Mouse (Mus musculus) megakaryocyte-erythroid progenitor cell, adult 5-6 weeks (primary cell): ENCODE data around the gene Grm6. TPM values are rescaled to one million over a fixed set of nuclear protein-coding genes. Genes with fewer than 3 reads are reported as not detected.

Experiments
- ATAC-seq: replicated peaks from 2 replicates; pipeline ENCODE4 v1.8.0; 2016; ENCODE audit warnings: mild to moderate bottlenecking, inconsistent platforms; ENCODE audit not compliant: severe bottlenecking, poor library complexity, low FRiP score, low TSS enrichment
- total RNA-seq, 2 experiments: library from RNA; stranded (forward) in 1 of 2; stranded (reverse) in 1 of 2; fragments of 200-1000, 215-1000 nt in 1 of 2; fragments of >200 nt in 1 of 2; fragmentation: Nextera tagmentation in 1 of 2; gene quantifications; 2 replicates each; pipeline ENCODE4 v1.2.3; 2014 to 2017

The Grm6 gene
- total RNA-seq, 2 experiments from 2014 or later, result not detected

GRCm38 (mm10) chr11:50908136-50908535 is 57.7 kb downstream of the Grm6 start:
- no peak for ATAC-seq

- ATAC-seq, result no peak
Measured at GRCm38 (mm10) chr11:50913301-50913700, 62.8 kb downstream of the Grm6 start.

- ATAC-seq, result no peak
Measured at GRCm38 (mm10) chr11:50914461-50914860, 64.0 kb downstream of the Grm6 start.

Other genes starting within 250 kb of the Grm6 start
- gene Adamts2, start 248.6 kb upstream of the Grm6 start, total RNA-seq (2014; fragmentation: Nextera tagmentation), result not detected in 2 replicates
- gene Adamts2, start 248.6 kb upstream of the Grm6 start, total RNA-seq (2017), result not detected in 2 replicates
- 2.2 and 15.8 TPM in 2 replicates for gene Zfp354c, start 23.0 kb upstream of the Grm6 start, total RNA-seq (2014; fragmentation: Nextera tagmentation)
- gene Zfp354c, start 23.0 kb upstream of the Grm6 start, total RNA-seq (2017), result 0.38 and 2.8 TPM in 2 replicates
- not detected in 2 replicates for gene Zfp879, start 9.1 kb upstream of the Grm6 start, total RNA-seq (2014; fragmentation: Nextera tagmentation)
- gene Zfp879, start 9.1 kb upstream of the Grm6 start, total RNA-seq (2017), result 0.08 and 0.14 TPM in 2 replicates
- gene Zfp454, start 37.0 kb downstream of the Grm6 start, total RNA-seq (2014; fragmentation: Nextera tagmentation), result not detected in 2 replicates
- gene Zfp454, start 37.0 kb downstream of the Grm6 start, total RNA-seq (2017), result not detected in 2 replicates
- gene Zfp2, start 65.5 kb downstream of the Grm6 start, total RNA-seq (2014; fragmentation: Nextera tagmentation), result 4.1 and 9.2 TPM in 2 replicates
- gene Zfp2, start 65.5 kb downstream of the Grm6 start, total RNA-seq (2017), result 4.9 and 6.0 TPM in 2 replicates
- gene Zfp354b, start 80.9 kb downstream of the Grm6 start, total RNA-seq (2014; fragmentation: Nextera tagmentation), result not detected in 2 replicates
- gene Zfp354b, start 80.9 kb downstream of the Grm6 start, total RNA-seq (2017), result not detected in 2 replicates
- gene 4933414I15Rik, start 93.1 kb downstream of the Grm6 start, total RNA-seq (2014; fragmentation: Nextera tagmentation), result not detected in 2 replicates
- gene 4933414I15Rik, start 93.1 kb downstream of the Grm6 start, total RNA-seq (2017), result not detected in 2 replicates
- gene Prop1, start 103.1 kb downstream of the Grm6 start, total RNA-seq (2014; fragmentation: Nextera tagmentation), result not detected in 2 replicates
- gene Prop1, start 103.1 kb downstream of the Grm6 start, total RNA-seq (2017), result not detected in 2 replicates
- gene Olfr1378, start 115.8 kb downstream of the Grm6 start, total RNA-seq (2014; fragmentation: Nextera tagmentation), result not detected in 2 replicates
- gene Olfr1378, start 115.8 kb downstream of the Grm6 start, total RNA-seq (2017), result not detected in 2 replicates
- gene Olfr1377, start 131.3 kb downstream of the Grm6 start, total RNA-seq (2014; fragmentation: Nextera tagmentation), result not detected in 2 replicates
- gene Olfr1377, start 131.3 kb downstream of the Grm6 start, total RNA-seq (2017), result not detected in 2 replicates
- gene Olfr51, start 152.9 kb downstream of the Grm6 start, total RNA-seq (2014; fragmentation: Nextera tagmentation), result not detected in 2 replicates
- gene Olfr51, start 152.9 kb downstream of the Grm6 start, total RNA-seq (2017), result not detected in 2 replicates
- gene Olfr54, start 163.6 kb downstream of the Grm6 start, total RNA-seq (2014; fragmentation: Nextera tagmentation), result not detected in 2 replicates
- gene Olfr54, start 163.6 kb downstream of the Grm6 start, total RNA-seq (2017), result not detected in 2 replicates
- not detected in 2 replicates for gene Olfr1375, start 197.4 kb downstream of the Grm6 start, total RNA-seq (2014; fragmentation: Nextera tagmentation)
- gene Olfr1375, start 197.4 kb downstream of the Grm6 start, total RNA-seq (2017), result not detected in 2 replicates
- gene Zfp354a, start 208.6 kb downstream of the Grm6 start, total RNA-seq (2014; fragmentation: Nextera tagmentation), result not detected in 2 replicates
- gene Zfp354a, start 208.6 kb downstream of the Grm6 start, total RNA-seq (2017), result not detected in 2 replicates